Mouse (Mus musculus): ENCODE results near the gene Rab28. TPM values are rescaled to one million over a fixed set of nuclear protein-coding genes. Genes with fewer than 3 reads are reported as not detected.

The Rab28 gene
- total and polyA plus RNA-seq, 2 experiments from 2014 or later, result 39.6 to 51.4 TPM

GRCm38 (mm10) chr5:41752721-41753120, 44.8 kb upstream of the Rab28 start:
- no peak overlapping the region for H3K27ac ChIP-seq (ENCODE audit: low read depth, low read length)

GRCm38 (mm10) chr5:41744898-41745780, 37.2 kb upstream of the Rab28 start:
- Histone ChIP-seq H3K9me3 (ENCODE audit: low read length) (no peaks in the 10 kb centered on the region), H3K9ac (replicated peaks; ENCODE audit: low read length, poor library complexity, severe bottlenecking) (no peak overlapping the region), H3K4me1 (ENCODE audit: insufficient read depth, low read length) (no peaks in the 10 kb centered on the region), H3K27me3 (ENCODE audit: insufficient read depth, low read length) (peaks cover 53% of the 10 kb centered on the region), H3K4me3 (ENCODE audit: low read depth, low read length) (no peak overlapping the region), H3K27ac (ENCODE audit: low read depth, low read length) (no peak overlapping the region), H3K4me2 (ENCODE audit: low read depth, low read length, poor library complexity, severe bottlenecking) (no peak overlapping the region), H3K36me3 (ENCODE audit: insufficient read depth, low read length) (no peaks in the 10 kb centered on the region)
- no peak for TF ChIP-seq CTCF (IDR thresholded peaks at IDR 0.05)
- no peak for ATAC-seq (ENCODE audit: low FRiP score)
- no peak for DNase-seq (ENCODE audit: low spot score)
- 8% methylated on average over 10 of the region's 15 CpGs for WGBS

More at GRCm38 (mm10) chr5:41752721-41753120, 44.8 kb upstream of the Rab28 start:
- Histone ChIP-seq H3K27me3 (ENCODE audit: insufficient read depth, low read length) (peaks cover 86% of the 10 kb centered on the region), H3K4me1 (ENCODE audit: insufficient read depth, low read length) (no peaks in the 10 kb centered on the region), H3K9me3 (ENCODE audit: low read length) (no peaks in the 10 kb centered on the region), H3K4me2 (ENCODE audit: low read depth, low read length, poor library complexity, severe bottlenecking) (no peak overlapping the region), H3K36me3 (ENCODE audit: insufficient read depth, low read length) (no peaks in the 10 kb centered on the region), H3K9ac (replicated peaks; ENCODE audit: low read length, poor library complexity, severe bottlenecking) (no peak overlapping the region), H3K4me3 (ENCODE audit: low read depth, low read length) (no peak overlapping the region)
- TF ChIP-seq CTCF (IDR thresholded peaks at IDR 0.05), result no peak
- 26% methylated on average over 4 of the region's 4 CpGs for WGBS
- DNase-seq (ENCODE audit: low spot score), result no peak
- no peak for ATAC-seq (ENCODE audit: low FRiP score)

GRCm38 (mm10) chr5:41744234-41744633, 36.3 kb upstream of the Rab28 start:
- Histone ChIP-seq H3K4me2 (ENCODE audit: low read depth, low read length, poor library complexity, severe bottlenecking) (no peak overlapping the region), H3K27me3 (ENCODE audit: insufficient read depth, low read length) (peaks cover 44% of the 10 kb centered on the region), H3K27ac (ENCODE audit: low read depth, low read length) (no peak overlapping the region), H3K36me3 (ENCODE audit: insufficient read depth, low read length) (no peaks in the 10 kb centered on the region), H3K4me3 (ENCODE audit: low read depth, low read length) (no peak overlapping the region), H3K9ac (replicated peaks; ENCODE audit: low read length, poor library complexity, severe bottlenecking) (no peak overlapping the region), H3K4me1 (ENCODE audit: insufficient read depth, low read length) (no peaks in the 10 kb centered on the region), H3K9me3 (ENCODE audit: low read length) (no peaks in the 10 kb centered on the region)
- ATAC-seq (ENCODE audit: low FRiP score) (no peak), DNase-seq (ENCODE audit: low spot score) (no peak)
- 16% methylated on average over 7 of the region's 7 CpGs for WGBS
- TF ChIP-seq CTCF (IDR thresholded peaks at IDR 0.05), result no peak

GRCm38 (mm10) chr5:41738817-41739216, 30.9 kb upstream of the Rab28 start:
- Histone ChIP-seq H3K36me3 (ENCODE audit: insufficient read depth, low read length) (no peaks in the 10 kb centered on the region), H3K9me3 (ENCODE audit: low read length) (no peaks in the 10 kb centered on the region), H3K4me3 (ENCODE audit: low read depth, low read length) (no peak overlapping the region), H3K4me2 (ENCODE audit: low read depth, low read length, poor library complexity, severe bottlenecking) (no peak overlapping the region), H3K4me1 (ENCODE audit: insufficient read depth, low read length) (no peaks in the 10 kb centered on the region), H3K9ac (replicated peaks; ENCODE audit: low read length, poor library complexity, severe bottlenecking) (no peak overlapping the region), H3K27ac (ENCODE audit: low read depth, low read length) (no peak overlapping the region), H3K27me3 (ENCODE audit: insufficient read depth, low read length) (peaks cover 1% of the 10 kb centered on the region; the same call in 1 of the 2 replicates)
- ATAC-seq (ENCODE audit: low FRiP score), result no peak
- no peak for DNase-seq (ENCODE audit: low spot score)
- TF ChIP-seq CTCF (IDR thresholded peaks at IDR 0.05), result no peak
- WGBS, result 75% methylated on average over 6 of the region's 6 CpGs

GRCm38 (mm10) chr5:41737039-41737438, 29.1 kb upstream of the Rab28 start:
- Histone ChIP-seq H3K4me1 (ENCODE audit: insufficient read depth, low read length) (no peaks in the 10 kb centered on the region), H3K9ac (replicated peaks; ENCODE audit: low read length, poor library complexity, severe bottlenecking) (no peak overlapping the region), H3K9me3 (ENCODE audit: low read length) (no peaks in the 10 kb centered on the region), H3K4me2 (ENCODE audit: low read depth, low read length, poor library complexity, severe bottlenecking) (no peak overlapping the region), H3K4me3 (ENCODE audit: low read depth, low read length) (no peak overlapping the region), H3K27ac (ENCODE audit: low read depth, low read length) (no peak overlapping the region), H3K36me3 (ENCODE audit: insufficient read depth, low read length) (no peaks in the 10 kb centered on the region), H3K27me3 (ENCODE audit: insufficient read depth, low read length) (no peaks in the 10 kb centered on the region)
- WGBS, result 44% methylated on average over 5 of the region's 5 CpGs
- no peak for DNase-seq (ENCODE audit: low spot score)
- ATAC-seq (ENCODE audit: low FRiP score), result no peak
- no peak for TF ChIP-seq CTCF (IDR thresholded peaks at IDR 0.05)

GRCm38 (mm10) chr5:41727017-41727416, 19.1 kb upstream of the Rab28 start:
- Histone ChIP-seq H3K27ac (ENCODE audit: low read depth, low read length) (no peak overlapping the region), H3K36me3 (ENCODE audit: insufficient read depth, low read length) (no peaks in the 10 kb centered on the region), H3K4me1 (ENCODE audit: insufficient read depth, low read length) (no peaks in the 10 kb centered on the region), H3K4me2 (ENCODE audit: low read depth, low read length, poor library complexity, severe bottlenecking) (no peak overlapping the region), H3K9me3 (ENCODE audit: low read length) (no peaks in the 10 kb centered on the region), H3K27me3 (ENCODE audit: insufficient read depth, low read length) (no peaks in the 10 kb centered on the region), H3K9ac (replicated peaks; ENCODE audit: low read length, poor library complexity, severe bottlenecking) (no peak overlapping the region), H3K4me3 (ENCODE audit: low read depth, low read length) (no peak overlapping the region)
- ATAC-seq (ENCODE audit: low FRiP score), result no peak
- TF ChIP-seq CTCF (IDR thresholded peaks at IDR 0.05), result no peak
- no peak for DNase-seq (ENCODE audit: low spot score)
- WGBS, result 89% methylated on average over 1 of the region's 1 CpGs

All from midbrain, postnatal 0 days (tissue).